ENCODE assay signal across 8 mouse cellular contexts in the genomic region with DNA sequence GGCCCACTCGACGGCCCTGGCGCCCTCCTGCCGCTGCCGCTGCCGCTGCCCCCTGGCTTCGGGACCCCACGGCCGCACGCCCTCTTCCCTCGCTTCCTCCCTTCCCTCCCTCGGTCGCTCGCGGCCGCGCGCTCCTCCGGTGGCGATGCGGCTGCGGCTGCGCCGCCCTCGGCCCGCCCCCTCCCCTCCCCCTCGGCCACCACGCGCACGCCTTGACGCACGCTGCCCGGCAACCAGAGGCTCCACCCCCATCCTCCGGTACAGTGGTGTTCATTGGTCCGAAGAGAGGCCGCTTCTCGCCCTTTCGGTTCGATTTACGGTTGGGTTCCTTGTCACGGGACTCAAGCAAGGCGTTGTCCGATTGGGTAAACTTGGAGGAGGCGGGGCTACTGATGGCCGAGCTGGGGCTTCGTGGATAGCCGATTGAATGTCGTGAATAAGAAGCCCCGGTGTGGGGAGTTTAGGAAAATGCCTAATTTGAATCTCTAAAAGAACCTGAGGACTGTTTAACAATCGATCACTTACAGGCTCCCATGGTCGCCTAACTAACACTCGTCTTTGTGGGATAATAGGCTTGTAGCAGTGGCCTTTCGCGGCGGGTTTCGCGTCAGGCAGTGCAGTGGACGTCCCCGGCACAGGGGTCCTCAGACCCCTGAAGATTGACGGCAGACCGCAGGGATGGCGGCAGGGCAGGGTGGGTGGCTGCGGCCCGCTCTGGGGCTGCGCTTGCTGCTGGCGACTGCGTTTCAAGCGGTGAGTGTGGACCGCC. TPM values are rescaled to one million over a fixed set of nuclear protein-coding genes. Genes with fewer than 3 reads are reported as not detected.
DNase-seq lines count a peak whose midpoint lies in the region; ATAC-seq and TF ChIP-seq lines count a peak whose summit lies in the region.

A gene (minus strand): TSS at position 135 of the 769 bp plus-strand sequence.
A gene (plus strand): TSS at position 258 of the 769 bp plus-strand sequence.

- TF ChIP-seq RAD21 in CH12.LX (IDR thresholded peaks at IDR 0.05; ENCODE audit: low read depth, low read length): no peak

- peak within 1 kb of the TSS; percentile 70 for H3K4me2 ChIP-seq in CH12.LX (ENCODE audit: insufficient read depth, low read depth, poor library complexity, severe bottlenecking)
- peak within 1 kb of the TSS; percentile 84 for H3K4me2 ChIP-seq in forebrain, embryonic 11.5 days (ENCODE audit: low read depth, low read length, severe bottlenecking)
- H3K4me2 ChIP-seq in heart, embryonic 16.5 days (ENCODE audit: low read depth, low read length): peak within 1 kb of the TSS; percentile 97
- peak within 1 kb of the TSS; percentile 100 for H3K4me2 ChIP-seq in liver, embryonic 15.5 days
- peak within 1 kb of the TSS; percentile 84 for H3K4me2 ChIP-seq in neural tube, embryonic 12.5 days (replicated peaks)

- peaks cover 21 to 49% of the 10 kb centered on the region in 2 experiments for H3K4me1 ChIP-seq in CH12.LX (ENCODE audit: control insufficient read depth in 1 of 2, insufficient read depth in 2 of 2)
- peaks cover 8% of the 10 kb centered on the region for H3K4me1 ChIP-seq in forebrain, embryonic 11.5 days (replicated peaks; ENCODE audit: control insufficient read depth, insufficient read depth, low read length)
- peaks cover 23% of the 10 kb centered on the region for H3K4me1 ChIP-seq in heart, embryonic 16.5 days (ENCODE audit: control insufficient read depth, insufficient read depth, low read length)
- peaks cover 52% of the 10 kb centered on the region for H3K4me1 ChIP-seq in liver, embryonic 15.5 days (replicated peaks)
- peaks cover 25% of the 10 kb centered on the region for H3K4me1 ChIP-seq in neural tube, embryonic 12.5 days

- TF ChIP-seq POLR2A in CH12.LX (IDR thresholded peaks at IDR 0.05; ENCODE audit: low read depth, low read length): peak; percentile 98

- no peaks in the 10 kb centered on the region for H3K27me3 ChIP-seq in CH12.LX (replicated peaks)
- no peaks in the 10 kb centered on the region for H3K27me3 ChIP-seq in forebrain, embryonic 11.5 days (ENCODE audit: control insufficient read depth, insufficient read depth, low read length)
- no peaks in the 10 kb centered on the region for H3K27me3 ChIP-seq in heart, embryonic 16.5 days (ENCODE audit: control insufficient read depth, insufficient read depth, low read length)
- H3K27me3 ChIP-seq in liver, embryonic 15.5 days: no peaks in the 10 kb centered on the region
- no peaks in the 10 kb centered on the region for H3K27me3 ChIP-seq in neural tube, embryonic 12.5 days (replicated peaks)

- dilution Hi-C loops in CH12.LX (cut with MboI; ENCODE audit: extremely low pct_ligation_motif_present, extremely low pct_unique_long_range_greater_than_20kb, low sequenced_read_pairs): no loop called here

- under 1% methylated on average over 52 of the region's 69 CpGs for WGBS in forebrain, embryonic 11.5 days
- WGBS in heart, embryonic 16.5 days: under 1% methylated on average over 68 of the region's 69 CpGs
- under 1% methylated on average over 66 of the region's 69 CpGs for WGBS in liver, embryonic 15.5 days (ENCODE audit: insufficient replicate concordance)
- under 1% methylated on average over 63 of the region's 69 CpGs for WGBS in neural tube, embryonic 12.5 days

- ATAC-seq in forebrain, embryonic 11.5 days (replicated peaks; ENCODE audit: low FRiP score): peak; percentile 97
- ATAC-seq in heart, embryonic 16.5 days (replicated peaks; ENCODE audit: extremely low read depth, insufficient read depth, low FRiP score): peak; percentile 98
- peak; percentile 97 for ATAC-seq in liver, embryonic 15.5 days (ENCODE audit: insufficient read depth)
- ATAC-seq in neural tube, embryonic 12.5 days (ENCODE audit: low FRiP score, low read depth): peak; percentile 98

- peak within 1 kb of the TSS; percentile 87 for H3K9ac ChIP-seq in CH12.LX (ENCODE audit: insufficient read depth, low read depth)
- H3K9ac ChIP-seq in forebrain, embryonic 11.5 days (ENCODE audit: low read length): peak within 1 kb of the TSS; percentile 90
- peak within 1 kb of the TSS; percentile 94 for H3K9ac ChIP-seq in heart, embryonic 16.5 days (ENCODE audit: low read length)
- peak within 1 kb of the TSS; percentile 97 for H3K9ac ChIP-seq in liver, embryonic 15.5 days
- peak within 1 kb of the TSS; percentile 88 for H3K9ac ChIP-seq in neural tube, embryonic 12.5 days

- TF ChIP-seq CTCF in CH12.LX (conservative IDR thresholded peaks at IDR 0.05 in 1 of 2, IDR thresholded peaks at IDR 0.05 in 1 of 2; ENCODE audit: low read depth in 2 of 2, low read length in 2 of 2): peak in 1 of 2 experiments; percentile 36; a peak in 2 of 4 replicates

- peak within 1 kb of the TSS; percentile 75 to 84 (median 81) for H3K4me3 ChIP-seq in CH12.LX (replicated peaks in 1 of 3; ENCODE audit: low read depth in 2 of 3, low read length in 2 of 3, poor library complexity in 1 of 3)
- peak within 1 kb of the TSS; percentile 86 for H3K4me3 ChIP-seq in forebrain, embryonic 11.5 days (ENCODE audit: low read depth, low read length)
- H3K4me3 ChIP-seq in heart, embryonic 16.5 days (ENCODE audit: low read length): peak within 1 kb of the TSS; percentile 92
- H3K4me3 ChIP-seq in liver, embryonic 15.5 days (replicated peaks): peak within 1 kb of the TSS; percentile 99
- peak within 1 kb of the TSS; percentile 74 for H3K4me3 ChIP-seq in neural tube, embryonic 12.5 days

- TF ChIP-seq EP300 in CH12.LX (IDR thresholded peaks at IDR 0.05; ENCODE audit: low read length): no peak

- peaks cover 67% of the 10 kb centered on the region for H3K79me2 ChIP-seq in CH12.LX (replicated peaks; ENCODE audit: control insufficient read depth, extremely low read depth, insufficient read depth, poor library complexity, severe bottlenecking)

- H3K9me3 ChIP-seq in CH12.LX (replicated peaks; ENCODE audit: low read length): no peaks in the 10 kb centered on the region
- H3K9me3 ChIP-seq in forebrain, embryonic 11.5 days (ENCODE audit: control insufficient read depth, low read length): no peaks in the 10 kb centered on the region
- no peaks in the 10 kb centered on the region for H3K9me3 ChIP-seq in heart, embryonic 16.5 days (replicated peaks; ENCODE audit: control insufficient read depth, low read length)
- no peaks in the 10 kb centered on the region for H3K9me3 ChIP-seq in liver, embryonic 15.5 days (replicated peaks)
- no peaks in the 10 kb centered on the region for H3K9me3 ChIP-seq in neural tube, embryonic 12.5 days

- in situ Hi-C loops in CH12.LX (cut with MboI; ENCODE audit: low pct_ligation_motif_present, low pct_unique_long_range_greater_than_20kb, low sequenced_read_pairs): no loop called here

- peak; percentile 100 for DNase-seq in CH12.LX (ENCODE audit: extremely low read depth)
- peak; percentile 100 for DNase-seq in c-Kit-positive CD71-positive TER-119-negative erythroid progenitor cells, embryonic 14.5 days (ENCODE audit: low read depth)
- DNase-seq in forebrain, embryonic 11.5 days (ENCODE audit: low spot score): peak; percentile 99
- peak; percentile 97 to 100 for DNase-seq in kidney, postnatal 36 days
- peak; percentile 100 for DNase-seq in telencephalon, adult 2 months (ENCODE audit: low read depth, low spot score)

- H3K27ac ChIP-seq in CH12.LX (ENCODE audit: insufficient read depth, low read depth): peak within 1 kb of the TSS; percentile 47
- peak within 1 kb of the TSS; percentile 94 for H3K27ac ChIP-seq in forebrain, embryonic 11.5 days (ENCODE audit: low read depth, low read length)
- H3K27ac ChIP-seq in heart, embryonic 16.5 days (ENCODE audit: low read length): peak within 1 kb of the TSS; percentile 92
- peak within 1 kb of the TSS; percentile 91 for H3K27ac ChIP-seq in liver, embryonic 15.5 days (replicated peaks)
- peak within 1 kb of the TSS; percentile 91 for H3K27ac ChIP-seq in neural tube, embryonic 12.5 days

- peaks cover 23 to 34% of the 10 kb centered on the region in 2 experiments for H3K36me3 ChIP-seq in CH12.LX (replicated peaks in 1 of 2; ENCODE audit: control insufficient read depth in 1 of 2, insufficient read depth in 1 of 2, low read length in 1 of 2)
- H3K36me3 ChIP-seq in forebrain, embryonic 11.5 days (ENCODE audit: control insufficient read depth, insufficient read depth, low read length): peaks cover 3% of the 10 kb centered on the region; the same call in 1 of the 2 replicates
- peaks cover 4% of the 10 kb centered on the region; the same call in 1 of the 2 replicates for H3K36me3 ChIP-seq in heart, embryonic 16.5 days (ENCODE audit: control insufficient read depth, insufficient read depth)
- H3K36me3 ChIP-seq in liver, embryonic 15.5 days (replicated peaks): peaks cover 26% of the 10 kb centered on the region
- H3K36me3 ChIP-seq in neural tube, embryonic 12.5 days: peaks cover 5% of the 10 kb centered on the region

TF ChIP-seq in CH12.LX, 34 proteins besides CTCF, POLR2A, EP300 and RAD21 (continues in another document):
- TF ChIP-seq PAX5 (IDR thresholded peaks at IDR 0.05; ENCODE audit: low read length) (no peak), ZC3H11A (IDR thresholded peaks at IDR 0.05; ENCODE audit: low read depth, low read length) (no peak), POLR2AphosphoS2 (IDR thresholded peaks at IDR 0.05; ENCODE audit: low read depth, low read length) (peak; percentile 98), JUND (conservative IDR thresholded peaks at IDR 0.05; ENCODE audit: low read depth, low read length) (no peak), KAT2A (IDR thresholded peaks at IDR 0.05; ENCODE audit: insufficient replicate concordance, low read length) (0 out of 2 replicates have a peak, but pooled peaks have one; percentile 58), E2F4 (IDR thresholded peaks at IDR 0.05; ENCODE audit: insufficient replicate concordance, low read depth, low read length) (no peak), USF2 (conservative IDR thresholded peaks at IDR 0.05; ENCODE audit: low read depth, low read length) (peak; percentile 48)

RNA-seq across cellular contexts. Expression of the first gene that starts in this region (rescaled TPM):
- total RNA-seq in CH12.LX (2012; rRNA removed) (17.6 and 20.4 TPM in 2 replicates), CH12.LX (2014; rRNA removed) (29.7 and 30.9 TPM in 2 replicates)
- polyA plus RNA-seq in CH12.LX (2012; ENCODE audit: insufficient read length, low read depth): 36.4 and 38.5 TPM in 2 replicates
- 25.3 and 26.8 TPM in 2 replicates for polyA plus RNA-seq in forebrain, embryonic 11.5 days (2014; fragmentation: Nextera tagmentation; extraction: Ambion mirVana)
- 6.3 and 6.6 TPM in 2 replicates for polyA plus RNA-seq in heart, embryonic 16.5 days (2015; fragmentation: Nextera tagmentation; extraction: Ambion mirVana)
- polyA plus RNA-seq in liver, embryonic 15.5 days (2015; fragmentation: Nextera tagmentation; extraction: Ambion mirVana): 1.9 and 2.3 TPM in 2 replicates
- polyA plus RNA-seq in neural tube, embryonic 12.5 days (2016; fragmentation: Nextera tagmentation; extraction: Ambion mirVana): 24.1 and 24.6 TPM in 2 replicates

RNA-seq across cellular contexts. Expression of the second gene that starts in this region (rescaled TPM):
- 528 and 548 TPM in 2 replicates for total RNA-seq in CH12.LX (2012; rRNA removed)
- total RNA-seq in CH12.LX (2014; rRNA removed): 1,358 and 1,567 TPM in 2 replicates
- 671 and 678 TPM in 2 replicates for polyA plus RNA-seq in CH12.LX (2012; ENCODE audit: insufficient read length, low read depth)
- polyA plus RNA-seq in forebrain, embryonic 11.5 days (2014; fragmentation: Nextera tagmentation; extraction: Ambion mirVana): 385 and 409 TPM in 2 replicates
- polyA plus RNA-seq in heart, embryonic 16.5 days (2015; fragmentation: Nextera tagmentation; extraction: Ambion mirVana): 453 and 470 TPM in 2 replicates
- 290 and 291 TPM in 2 replicates for polyA plus RNA-seq in liver, embryonic 15.5 days (2015; fragmentation: Nextera tagmentation; extraction: Ambion mirVana)
- polyA plus RNA-seq in neural tube, embryonic 12.5 days (2016; fragmentation: Nextera tagmentation; extraction: Ambion mirVana): 476 and 491 TPM in 2 replicates

Comparison
In these comparisons a context has a peak if more than half of its experiments do, and no peak if none do; other contexts are left out.
1. Peak in every context shown above with its lines: DNase-seq, ATAC-seq, H3K4me3 ChIP-seq and H3K27ac ChIP-seq.